Mouse (Mus musculus) lung, postnatal 0 days (tissue): Measurements from ENCODE around the gene Grik3.

ENCODE experiments used
- CTCF ChIP-seq: IDR thresholded peaks from 2 replicates; pipeline ENCODE4 v1.5.1; 2016; ENCODE audit warnings: antibody characterized with exemption, mild to moderate bottlenecking
- EP300 ChIP-seq: IDR thresholded peaks from 2 replicates; pipeline ENCODE4 v1.6.1; 2016; ENCODE audit warnings: antibody characterized with exemption, mild to moderate bottlenecking, control low read depth

GRCm38 (mm10) chr4:125726241-125726640 is 235.7 kb downstream of the Grik3 start:
- TF ChIP-seq CTCF (no peak), EP300 (no peak)
